Mouse (Mus musculus) neutrophil, adult 5-6 weeks (primary cell): Measurements from ENCODE around the gene Samd10. TPM values are rescaled to one million over a fixed set of nuclear protein-coding genes. Genes with fewer than 3 reads are reported as not detected.

Source experiments
- ATAC-seq: fragments of 151-379, 151-347 bp; 2 replicates; pipeline ENCODE4 v1.8.0; 2017; ENCODE audit warnings: mild to moderate bottlenecking, moderate TSS enrichment; ENCODE audit not compliant: insufficient number of reproducible peaks, poor library complexity, low FRiP score, severe bottlenecking; ENCODE audit errors: extremely low read depth
- total RNA-seq: library from RNA; stranded (forward); fragments of 200-1000 nt; gene quantifications from 2 replicates; pipeline ENCODE4 v1.2.3, GENCODE M21; 2017

Gene Samd10
- total RNA-seq, 1 experiment from 2014 or later = 9.7 TPM

- no peak for ATAC-seq
These were observed 18.8 kb downstream of the Samd10 start for GRCm38 (mm10) chr2:181580131-181580772.

- ATAC-seq = no peak
These were observed 19.3 kb downstream of the Samd10 start for GRCm38 (mm10) chr2:181579681-181580080.

GRCm38 (mm10) chr2:181578790-181579618, 20.0 kb downstream of the Samd10 start:
- no peak for ATAC-seq

GRCm38 (mm10) chr2:181577981-181578581, 20.9 kb downstream of the Samd10 start:
- no peak for ATAC-seq

GRCm38 (mm10) chr2:181577126-181577525, 21.9 kb downstream of the Samd10 start:
- no peak for ATAC-seq

GRCm38 (mm10) chr2:181576613-181577012, 22.4 kb downstream of the Samd10 start:
- ATAC-seq = no peak

- ATAC-seq = no peak
These were observed 24.0 kb downstream of the Samd10 start for GRCm38 (mm10) chr2:181574921-181575545.

- ATAC-seq = no peak
These were observed 25.1 kb downstream of the Samd10 start for GRCm38 (mm10) chr2:181573961-181574360.

GRCm38 (mm10) chr2:181572921-181573920, 25.8 kb downstream of the Samd10 start:
- ATAC-seq = no peak

- ATAC-seq = no peak
These were observed 26.9 kb downstream of the Samd10 start for GRCm38 (mm10) chr2:181571941-181572670.

- ATAC-seq = no peak
These were observed 28.0 kb downstream of the Samd10 start for GRCm38 (mm10) chr2:181570921-181571595.

GRCm38 (mm10) chr2:181570375-181570774, 28.6 kb downstream of the Samd10 start:
- no peak for ATAC-seq

GRCm38 (mm10) chr2:181569856-181570255, 29.2 kb downstream of the Samd10 start:
- ATAC-seq = no peak

GRCm38 (mm10) chr2:181568272-181569008, 30.6 kb downstream of the Samd10 start:
- peak; percentile 63 for ATAC-seq

- ATAC-seq = no peak
These were observed 31.7 kb downstream of the Samd10 start for GRCm38 (mm10) chr2:181567338-181567737.

- ATAC-seq = peak; percentile 45; the same call in 1 of the 2 replicates
These were observed 45.2 kb downstream of the Samd10 start for GRCm38 (mm10) chr2:181553772-181554171.

GRCm38 (mm10) chr2:181550233-181550632, 48.8 kb downstream of the Samd10 start:
- ATAC-seq = no peak
